Mouse (Mus musculus) layer of hippocampus, adult 18-20 months (tissue): ENCODE results near the gene Tfcp2. TPM values are rescaled to one million over a fixed set of nuclear protein-coding genes. Genes with fewer than 3 reads are reported as not detected.

Source experiments
- DNase-seq, 2 experiments: peaks; one replicate each; pipeline ENCODE4 v3.0.0; 2022; ENCODE audit warnings: low spot score in 2 of 2
- long read RNA-seq: library from polyadenylated mRNA; stranded (forward); transcript quantifications from one replicate; pipeline ENCODE4 v2.0.0, GENCODE M21; 2021
- total RNA-seq, 2 experiments: library from RNA; stranded (reverse); gene quantifications; 2 replicates each; pipeline ENCODE4 v1.2.3; 2021

Tfcp2 gene
- total RNA-seq = 10 to 100 TPM; 29.9 to 32.9 TPM
- long read RNA-seq, transcript Tfcp2-204 (16 exons, 3,302 nt) = major isoform, 8 of 28 reads
- long read RNA-seq, partial matches to known transcripts = 11 of 28 reads
- long read RNA-seq, other reads (novel, unspliced or antisense) = 9 of 28 reads

- DNase-seq = peak; percentile 99
These were observed at the start of gene Tfcp2 for GRCm38 (mm10) chr15:100551326-100552307. Tfcp2 (minus strand) TSS chr15:100552008.

DNA sequence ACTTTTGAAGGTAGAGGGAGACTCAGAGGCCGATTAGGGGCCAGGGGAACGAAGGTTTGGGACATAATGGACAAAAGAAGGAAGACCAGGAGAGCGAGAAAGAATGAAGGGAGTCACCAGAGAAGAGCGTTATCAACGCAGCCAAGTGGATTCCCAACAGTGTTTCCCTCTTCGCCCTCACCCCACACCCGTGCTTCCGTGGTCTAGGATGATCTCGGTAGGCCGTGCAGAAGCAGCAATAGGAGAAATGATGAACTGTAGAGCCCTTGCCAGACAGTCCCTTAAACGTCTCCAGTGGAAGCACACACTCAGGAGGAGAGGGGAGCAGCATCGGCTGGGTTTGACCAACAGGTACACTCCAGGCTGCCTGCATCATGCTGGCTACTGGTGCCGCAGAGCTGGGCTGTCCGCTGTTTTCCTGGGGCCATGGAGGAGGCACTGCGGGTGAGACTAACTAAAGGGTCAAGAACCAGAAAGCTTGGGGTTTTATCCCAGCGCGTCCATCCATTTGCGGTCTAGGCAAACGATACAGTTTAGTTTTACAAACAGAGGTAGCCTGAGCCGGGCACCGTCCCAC, 49.0 kb upstream of the Tfcp2 start:
- DNase-seq = no peak

GRCm38 (mm10) chr15:100600047-100600695, 48.4 kb upstream of the Tfcp2 start:
- peak; percentile 60 to 69 for DNase-seq

- peak in 1 of 2 experiments; percentile 47 for DNase-seq
These were observed 47.7 kb upstream of the Tfcp2 start, which contains the start of gene Pou6f1 for GRCm38 (mm10) chr15:100599276-100600046. Pou6f1 (minus strand) TSS chr15:100599984.

GRCm38 (mm10) chr15:100598883-100599275, 47.1 kb upstream of the Tfcp2 start:
- peak in 1 of 2 experiments; percentile 37 for DNase-seq

DNA sequence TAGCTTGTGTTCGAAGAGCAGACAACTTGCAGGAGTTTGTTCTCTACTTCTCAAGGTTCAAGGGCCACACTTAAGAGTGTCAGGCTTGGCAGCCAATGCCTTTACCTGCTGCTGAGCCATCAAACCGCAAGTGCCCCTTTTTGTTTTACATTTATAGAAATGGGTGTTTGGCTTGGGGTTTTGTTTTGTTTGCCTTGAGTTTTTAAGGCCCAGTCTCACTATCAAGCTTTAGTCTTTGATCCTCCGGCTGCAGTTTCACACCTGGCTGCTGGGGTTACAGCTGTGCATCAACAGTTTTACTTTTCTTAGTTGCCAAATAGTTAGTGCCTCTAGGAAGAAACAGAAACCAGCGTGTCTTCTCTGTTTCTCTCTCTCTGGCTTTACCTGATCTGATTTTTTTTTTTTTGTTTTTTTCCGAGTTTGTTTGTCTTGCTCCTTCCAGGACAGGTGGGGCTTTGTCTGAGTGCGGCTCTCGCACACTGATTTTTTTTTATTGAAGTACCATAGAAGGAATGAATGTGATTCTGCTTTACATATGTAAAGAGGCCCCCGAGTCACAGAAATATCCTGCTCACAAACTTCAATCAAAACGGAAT, 46.6 kb upstream of the Tfcp2 start:
- no peak for DNase-seq

GRCm38 (mm10) chr15:100592817-100593216, 41.0 kb upstream of the Tfcp2 start:
- DNase-seq = no peak

DNA sequence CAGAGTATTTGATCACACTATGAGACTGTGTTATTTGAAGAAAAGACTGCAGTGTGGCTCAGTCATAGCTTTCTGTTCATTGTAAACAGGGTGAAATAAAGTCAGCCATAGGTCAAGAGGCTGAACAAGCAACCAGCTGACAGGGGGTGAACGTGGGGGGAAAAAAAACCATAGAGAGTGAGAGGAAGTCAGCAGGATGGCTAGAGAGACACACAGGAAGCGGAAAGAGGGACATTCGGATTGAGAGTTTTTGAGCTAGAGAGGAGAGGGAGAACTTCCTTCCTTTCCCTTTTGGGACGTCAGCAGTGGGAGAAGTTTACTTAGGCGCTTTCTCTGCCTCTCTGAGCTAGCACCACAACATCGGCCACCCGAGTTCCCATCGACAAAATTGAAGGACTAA, 38.6 kb upstream of the Tfcp2 start:
- no peak for DNase-seq

DNA sequence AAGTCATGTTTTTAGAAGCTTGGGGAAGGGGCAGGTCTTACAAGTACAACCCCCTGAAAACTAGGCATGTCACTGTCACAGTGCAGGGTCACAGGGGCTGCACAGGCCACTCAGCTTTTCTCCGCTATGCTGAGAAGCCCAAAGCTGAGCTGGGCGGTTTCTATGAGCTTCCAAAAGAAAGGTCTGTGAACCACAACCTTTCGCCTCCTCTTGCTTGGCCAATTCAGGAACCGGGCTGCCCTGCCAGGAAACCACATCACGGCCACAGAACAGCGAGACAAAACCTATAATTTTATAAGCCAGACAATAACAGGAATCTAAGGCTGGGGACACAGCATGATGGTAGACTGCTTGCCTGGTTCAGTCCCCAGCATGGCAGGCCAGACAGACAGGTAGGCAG, 36.5 kb upstream of the Tfcp2 start:
- DNase-seq = no peak

DNA sequence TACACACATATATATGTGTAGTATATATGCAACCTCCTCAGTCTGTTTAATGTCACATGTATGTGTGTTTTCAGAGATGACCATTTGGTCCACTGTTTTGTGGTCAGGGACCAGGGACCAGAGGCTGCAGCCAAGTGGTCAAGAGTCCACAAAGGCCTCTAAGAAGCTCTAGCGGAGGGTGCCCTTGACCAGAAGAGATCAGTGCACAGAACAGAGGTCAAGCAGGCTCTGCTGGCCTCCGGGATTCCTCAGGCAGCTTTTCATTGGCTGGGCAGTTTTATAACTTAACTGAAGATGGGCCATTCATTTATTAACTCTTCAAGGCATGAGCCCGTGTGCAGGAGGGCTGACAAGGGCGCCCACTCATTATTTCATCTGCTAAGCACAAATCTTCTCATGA, 35.4 kb upstream of the Tfcp2 start:
- no peak for DNase-seq

DNA sequence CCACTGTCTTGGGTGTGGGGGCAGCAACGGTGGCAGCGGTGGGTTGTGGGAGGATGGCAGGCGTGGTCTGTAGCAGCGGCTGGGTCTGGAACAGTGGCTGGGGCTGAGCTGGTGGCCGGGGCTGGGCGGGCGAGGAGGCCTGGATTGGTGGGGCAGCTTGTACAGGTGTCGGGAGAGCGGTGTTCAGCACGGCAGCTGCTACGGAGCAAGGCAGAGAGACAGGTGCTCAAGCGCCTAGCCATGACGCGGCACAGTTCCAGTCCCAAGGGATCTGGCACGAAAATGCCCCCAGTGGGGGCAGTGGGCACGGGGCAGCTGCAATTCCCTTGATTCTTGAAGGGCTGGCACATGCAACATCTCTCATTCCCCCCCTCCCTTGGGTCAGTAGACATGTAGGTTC, 34.1 kb upstream of the Tfcp2 start:
- no peak for DNase-seq

GRCm38 (mm10) chr15:100580108-100580507, 28.3 kb upstream of the Tfcp2 start:
- no peak for DNase-seq

DNA sequence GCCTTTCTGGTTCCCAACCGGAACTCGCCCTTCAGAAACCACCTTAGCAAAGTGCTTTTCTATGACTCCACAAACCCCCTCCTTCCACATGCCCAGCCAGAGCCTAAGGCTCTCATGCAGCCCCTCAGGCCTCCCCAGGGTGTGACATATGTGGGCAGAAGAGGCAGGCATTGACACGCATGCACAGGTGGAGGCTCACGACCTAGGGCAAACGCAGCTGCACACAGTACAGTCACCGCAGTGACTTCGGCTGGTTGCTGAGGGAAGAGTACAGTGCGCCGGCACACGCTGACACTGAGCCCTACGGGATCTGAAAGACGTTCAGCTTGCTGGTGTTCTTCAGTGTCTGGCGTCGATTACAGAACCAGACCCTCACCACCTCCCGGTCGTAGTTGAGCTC, 26.2 kb upstream of the Tfcp2 start:
- DNase-seq = no peak

- DNase-seq = no peak
These were observed 25.0 kb upstream of the Tfcp2 start for GRCm38 (mm10) chr15:100576810-100577209.

- DNase-seq = no peak
These were observed 24.6 kb upstream of the Tfcp2 start for GRCm38 (mm10) chr15:100576392-100576791.

GRCm38 (mm10) chr15:100575366-100575765, 23.6 kb upstream of the Tfcp2 start:
- no peak for DNase-seq

DNA sequence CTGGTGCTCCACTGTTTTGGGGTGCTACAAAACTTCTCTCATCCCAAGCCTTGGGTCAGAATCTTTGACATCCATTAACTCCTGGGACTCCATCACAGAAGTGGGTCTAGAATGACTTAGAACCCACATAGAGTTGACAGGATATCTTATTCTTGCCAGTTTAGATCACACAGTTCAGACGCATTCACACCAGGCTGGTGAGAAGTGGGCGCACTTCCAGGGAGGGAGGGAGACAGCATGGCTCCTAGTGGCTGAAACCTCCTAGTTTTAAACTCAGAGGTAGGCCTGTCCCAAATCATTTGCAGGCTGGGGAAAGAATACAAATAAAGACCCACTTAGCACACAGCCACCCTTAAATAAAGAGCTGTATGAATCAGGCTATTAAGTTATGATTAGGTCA, 22.6 kb upstream of the Tfcp2 start:
- DNase-seq = no peak

DNA sequence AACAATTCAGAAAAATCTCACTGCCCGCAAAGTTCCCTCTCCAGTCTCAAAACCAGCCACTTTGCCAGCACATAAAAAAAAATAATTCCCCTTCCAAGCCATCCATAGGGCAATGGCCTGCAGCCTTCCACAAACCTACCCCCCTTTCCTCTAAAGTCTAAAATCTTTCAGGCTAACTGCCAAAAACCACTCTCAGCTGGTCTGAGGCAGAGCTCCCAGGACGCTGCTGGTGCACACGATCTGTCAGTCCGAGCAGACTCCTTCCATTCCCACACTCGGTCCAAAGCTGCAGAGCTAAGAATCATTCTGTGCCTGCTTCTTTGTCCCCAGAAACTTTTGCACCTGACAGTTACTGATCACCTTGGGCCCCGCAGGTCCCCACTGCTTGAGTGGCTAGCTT, 22.1 kb upstream of the Tfcp2 start:
- DNase-seq = no peak

GRCm38 (mm10) chr15:100569239-100569638, 17.4 kb upstream of the Tfcp2 start:
- no peak for DNase-seq

DNA sequence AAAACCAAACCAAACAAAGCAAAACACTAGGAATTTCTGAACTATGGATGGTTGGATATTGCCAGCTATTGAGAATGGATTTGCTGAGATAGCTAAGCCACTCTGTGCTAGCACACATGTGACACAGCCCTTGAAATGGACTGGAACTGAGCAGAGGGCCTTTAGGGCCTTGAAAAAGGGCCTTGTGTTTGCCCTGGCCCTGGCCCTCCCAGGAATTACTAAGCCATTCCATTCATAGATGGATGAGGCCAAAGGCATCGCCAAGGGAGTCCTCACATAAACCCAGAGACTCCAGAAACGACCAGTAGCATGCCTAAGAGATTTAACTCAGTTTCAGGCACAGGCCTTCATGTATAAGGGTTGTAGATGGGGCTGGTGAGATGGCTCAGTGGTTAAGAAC, 14.7 kb upstream of the Tfcp2 start:
- no peak for DNase-seq
